Mouse (Mus musculus) kidney, adult 2 months (tissue): ENCODE results near the gene Pfkfb2. TPM values are rescaled to one million over a fixed set of nuclear protein-coding genes. Genes with fewer than 3 reads are reported as not detected.

Experiments
- DNase-seq: peaks from one replicate; pipeline ENCODE4 v3.0.0; 2021
- H3K27ac ChIP-seq: fragments of 200-500 bp; 2 replicates; pipeline ENCODE4 v1.5.1; 2012; ENCODE audit warnings: low read depth, low read length, control low read depth, inconsistent platforms; ENCODE audit not compliant: insufficient read depth
- H3K27me3 ChIP-seq: fragments of 200-500 bp; replicated peaks from 2 replicates; pipeline ENCODE4 v1.6.1; 2012; ENCODE audit warnings: mild to moderate bottlenecking, moderate library complexity, low read length, inconsistent platforms; ENCODE audit not compliant: control insufficient read depth, insufficient read depth
- H3K36me3 ChIP-seq: fragments of 200-500 bp; 2 replicates; pipeline ENCODE4 v1.6.1; 2012; ENCODE audit warnings: mild to moderate bottlenecking, moderate library complexity, low read length, inconsistent platforms; ENCODE audit not compliant: control insufficient read depth, insufficient read depth
- H3K4me1 ChIP-seq: fragments of 200-500 bp; 2 replicates; pipeline ENCODE4 v1.6.1; 2011; ENCODE audit warnings: low read length; ENCODE audit not compliant: control insufficient read depth, insufficient read depth
- H3K4me3 ChIP-seq: fragments of 200-500 bp; 2 replicates; pipeline ENCODE4 v1.5.1; 2011; ENCODE audit warnings: mild to moderate bottlenecking, low read depth, low read length, control low read depth; ENCODE audit not compliant: insufficient read depth
- CTCF ChIP-seq: fragments of 200-500 bp; conservative IDR thresholded peaks from 2 replicates; pipeline ENCODE4 v1.5.1; 2011; ENCODE audit warnings: low read depth, mild to moderate bottlenecking, control low read depth, low read length, moderate library complexity, mixed read lengths; ENCODE audit not compliant: insufficient read depth, insufficient read length
- POLR2A ChIP-seq: fragments of 200-500 bp; IDR thresholded peaks from one replicate; pipeline ENCODE4 v1.6.1; 2011; ENCODE audit warnings: low read depth, low read length, control low read depth
- WGBS: fragments of 180-500 bp; shearing (Covaris S2); methylation state at CpG from one replicate; pipeline ENCODE4 v1.1.7; 2018; 5-methylcytosine and 5-hydroxymethylcytosine counted together
- polyA plus RNA-seq: library from polyadenylated mRNA; depleted of rRNA; stranded (reverse); fragments of >200 nt; gene quantifications from 2 replicates; pipeline ENCODE4 v1.2.3, GENCODE M21; 2012

Gene Pfkfb2
- polyA plus RNA-seq, 1 experiment, result 9.2 TPM

GRCm38 (mm10) chr1:130764027-130764461 is 35.0 kb upstream of the Pfkfb2 start:
- no peak overlapping the region for H3K27ac ChIP-seq
- DNase-seq, result no peak
- no peaks in the 10 kb centered on the region for H3K4me1 ChIP-seq
- WGBS, result 72% methylated on average over 12 of the region's 12 CpGs
- H3K4me3 ChIP-seq, result no peak overlapping the region
- H3K27me3 ChIP-seq, result no peaks in the 10 kb centered on the region
- TF ChIP-seq CTCF (no peak), POLR2A (no peak)
- H3K36me3 ChIP-seq, result no peaks in the 10 kb centered on the region

- H3K4me3 ChIP-seq, result no peak overlapping the region
- no peak overlapping the region for H3K27ac ChIP-seq
- TF ChIP-seq POLR2A (no peak), CTCF (no peak)
- no peaks in the 10 kb centered on the region for H3K4me1 ChIP-seq
- no peaks in the 10 kb centered on the region for H3K27me3 ChIP-seq
- 80% methylated on average over 3 of the region's 3 CpGs for WGBS
- no peaks in the 10 kb centered on the region for H3K36me3 ChIP-seq
- DNase-seq, result no peak
Observed at GRCm38 (mm10) chr1:130762045-130762760, 33.1 kb upstream of the Pfkfb2 start.

GRCm38 (mm10) chr1:130761597-130761996 is 32.5 kb upstream of the Pfkfb2 start:
- no peak for TF ChIP-seq CTCF
- no peak for TF ChIP-seq POLR2A
- Histone ChIP-seq H3K4me3 (no peak overlapping the region), H3K36me3 (no peaks in the 10 kb centered on the region), H3K4me1 (no peaks in the 10 kb centered on the region), H3K27me3 (no peaks in the 10 kb centered on the region), H3K27ac (no peak overlapping the region)
- no peak for DNase-seq
- WGBS, result 83% methylated on average over 1 of the region's 1 CpGs

GRCm38 (mm10) chr1:130759689-130760088 is 30.6 kb upstream of the Pfkfb2 start:
- DNase-seq, result no peak
- no peaks in the 10 kb centered on the region for H3K4me1 ChIP-seq
- no peak overlapping the region for H3K27ac ChIP-seq
- 84% methylated on average over 9 of the region's 9 CpGs for WGBS
- H3K36me3 ChIP-seq, result no peaks in the 10 kb centered on the region
- TF ChIP-seq POLR2A (no peak), CTCF (no peak)
- H3K27me3 ChIP-seq, result no peaks in the 10 kb centered on the region
- no peak overlapping the region for H3K4me3 ChIP-seq

GRCm38 (mm10) chr1:130746819-130747218 is 17.8 kb upstream of the Pfkfb2 start:
- TF ChIP-seq CTCF (no peak), POLR2A (no peak)
- Histone ChIP-seq H3K4me1 (no peaks in the 10 kb centered on the region), H3K27me3 (no peaks in the 10 kb centered on the region), H3K4me3 (no peak overlapping the region), H3K36me3 (no peaks in the 10 kb centered on the region), H3K27ac (no peak overlapping the region)
- no peak for DNase-seq
- 87% methylated on average over 3 of the region's 3 CpGs for WGBS

GRCm38 (mm10) chr1:130745591-130745990 is 16.5 kb upstream of the Pfkfb2 start:
- Histone ChIP-seq H3K27ac (no peak overlapping the region), H3K4me1 (no peaks in the 10 kb centered on the region), H3K36me3 (no peaks in the 10 kb centered on the region), H3K4me3 (no peak overlapping the region), H3K27me3 (no peaks in the 10 kb centered on the region)
- WGBS, result 95% methylated on average over 3 of the region's 3 CpGs
- no peak for TF ChIP-seq POLR2A
- no peak for DNase-seq

- H3K4me1 ChIP-seq, result no peaks in the 10 kb centered on the region
- no peak overlapping the region for H3K27ac ChIP-seq
- WGBS, result 88% methylated on average over 5 of the region's 5 CpGs
- H3K4me3 ChIP-seq, result no peak overlapping the region
- no peaks in the 10 kb centered on the region for H3K36me3 ChIP-seq
- no peaks in the 10 kb centered on the region for H3K27me3 ChIP-seq
- TF ChIP-seq POLR2A, result no peak
- TF ChIP-seq CTCF, result no peak
- DNase-seq, result no peak
Observed at GRCm38 (mm10) chr1:130744961-130745360, 15.9 kb upstream of the Pfkfb2 start.
